Mouse (Mus musculus) adrenal gland (tissue): Measurements from ENCODE around the gene Fnd3c2.
"Not testable (repeated sequence)": the region's sequence is repeated elsewhere in the genome, so short reads cannot be mapped to it uniquely, and the experiment has no call there.

ENCODE experiments used
- intact Hi-C: fragments of 180-260 bp; cut with DNase I; formaldehyde crosslinking; loops from one replicate; pipeline ENCODE4 v1.15.1; 2025
- long read RNA-seq, 2 experiments: library from polyadenylated mRNA; unstranded; transcript quantifications; one replicate each; pipeline ENCODE4 v2.0.0; 2020; ENCODE audit warnings: borderline replicate concordance in 1 of 2; ENCODE audit not compliant: insufficient replicate concordance in 1 of 2

Fnd3c2 gene
- long read RNA-seq, experiment 1, partial matches to known transcripts = 1 of 1 reads
- long read RNA-seq, experiment 1, other reads (novel, unspliced or antisense) = 0 of 1 reads
- long read RNA-seq, experiment 2 = 0 reads

DNA sequence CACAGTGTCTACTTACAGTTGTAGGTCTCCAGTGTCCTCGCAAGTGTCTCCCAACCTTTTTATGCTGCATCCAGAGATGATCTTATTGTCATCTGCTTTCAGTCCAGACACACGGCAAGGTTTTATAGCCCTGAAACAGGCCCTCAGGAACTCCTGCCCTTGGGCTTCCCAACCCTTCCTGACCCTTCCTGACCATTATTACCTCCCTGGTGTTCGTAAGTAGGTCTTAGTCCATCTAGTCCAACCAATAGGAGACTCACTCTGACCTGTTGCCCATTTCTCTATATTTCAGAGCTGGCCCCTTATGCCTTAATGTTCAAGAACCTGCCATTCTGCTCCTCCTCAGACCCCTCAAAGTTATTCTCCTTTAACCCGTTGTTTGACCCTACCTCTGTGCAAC lies at the start of gene Fnd3c2:
TSS of gene Fnd3c2 (minus strand) at position 101 of the 400 bp plus-strand sequence.
- intact Hi-C loops = no loop called here

DNA sequence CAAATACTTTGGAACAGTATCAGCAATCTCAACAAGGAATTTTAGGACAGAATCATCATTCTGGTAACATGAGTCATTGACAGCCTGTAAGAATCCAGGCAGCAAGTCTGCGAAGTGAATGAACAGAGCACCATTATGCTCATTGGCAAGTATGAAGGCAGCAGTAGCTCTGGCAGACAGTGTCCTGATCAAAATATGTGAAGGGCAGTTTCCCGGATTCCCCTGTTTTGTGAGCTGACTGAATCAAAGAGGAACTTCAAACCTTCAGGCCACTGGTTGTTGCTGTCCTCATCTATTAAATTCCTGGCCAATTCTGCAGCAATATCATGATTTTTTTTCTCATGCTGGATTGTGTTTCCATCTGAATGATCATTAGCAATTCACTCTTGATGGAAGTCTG lies 29.3 kb upstream of the Fnd3c2 start:
- intact Hi-C loops = no loop called here

DNA sequence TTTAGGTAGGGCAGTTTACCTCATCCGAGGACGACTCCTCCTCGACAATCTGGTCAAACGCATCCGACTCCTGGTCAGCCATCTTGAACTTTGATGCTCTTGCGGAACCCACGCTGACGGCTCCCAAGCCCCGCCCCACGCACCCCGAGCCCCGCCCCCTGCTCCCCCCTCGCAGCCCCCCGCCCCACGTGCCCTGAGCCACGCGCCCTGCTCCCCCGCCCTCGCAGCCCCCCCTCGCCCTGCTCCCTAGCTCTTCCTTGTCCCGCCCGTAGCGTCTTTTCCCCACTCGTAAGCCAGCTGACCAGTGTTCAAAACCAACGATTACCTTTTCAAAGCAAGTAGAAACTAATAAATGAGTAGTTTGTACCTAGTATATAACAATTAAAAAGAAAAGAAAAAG lies 34.1 kb downstream of the Fnd3c2 start, which contains the start of gene Taf9b:
TSS of gene Taf9b (minus strand) at position 101 of the 400 bp plus-strand sequence.
- intact Hi-C loops = no loop called here

DNA sequence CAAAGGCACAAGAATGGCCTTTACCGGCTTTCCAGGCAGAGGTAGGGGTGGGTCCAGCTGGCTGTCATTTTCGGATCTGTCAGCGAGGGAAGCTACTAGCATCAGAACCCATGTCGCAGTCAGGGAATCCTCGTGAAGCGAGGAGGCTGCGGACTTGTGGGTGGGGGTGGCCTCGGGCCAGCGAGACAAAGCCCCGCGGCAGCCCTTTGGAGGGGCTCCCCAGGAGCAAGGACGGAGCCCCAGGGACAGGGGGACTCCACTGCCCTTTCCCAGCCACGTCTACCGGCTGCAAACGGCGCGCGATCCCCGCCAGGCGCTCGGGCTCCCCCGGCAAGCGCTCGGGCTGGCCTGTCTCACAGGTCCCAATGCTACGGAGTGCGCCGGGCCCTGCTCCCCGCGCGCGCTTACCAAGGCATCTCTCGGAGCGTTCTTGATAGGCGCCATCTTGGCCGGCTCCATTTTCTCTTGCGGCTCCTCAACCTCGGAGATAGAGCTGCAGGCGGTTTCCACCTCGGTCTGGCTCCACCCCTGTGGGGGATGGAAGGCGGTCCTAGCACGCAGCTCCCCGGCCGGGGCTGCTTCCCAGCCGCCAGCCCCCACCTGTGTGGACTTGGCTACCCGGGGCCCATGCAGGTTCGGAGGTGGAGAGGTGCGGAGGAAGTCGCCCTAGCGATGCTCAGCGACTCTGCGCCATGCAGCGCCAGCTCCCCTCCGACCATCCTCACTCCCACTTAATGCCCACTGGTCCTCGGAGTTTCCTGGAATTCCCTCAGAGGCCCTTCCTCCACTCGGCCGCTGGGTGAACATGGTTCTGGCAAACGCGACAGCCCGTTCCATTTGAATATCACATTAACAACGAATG lies 35.8 kb downstream of the Fnd3c2 start:
- intact Hi-C loops = no loop called here

DNA sequence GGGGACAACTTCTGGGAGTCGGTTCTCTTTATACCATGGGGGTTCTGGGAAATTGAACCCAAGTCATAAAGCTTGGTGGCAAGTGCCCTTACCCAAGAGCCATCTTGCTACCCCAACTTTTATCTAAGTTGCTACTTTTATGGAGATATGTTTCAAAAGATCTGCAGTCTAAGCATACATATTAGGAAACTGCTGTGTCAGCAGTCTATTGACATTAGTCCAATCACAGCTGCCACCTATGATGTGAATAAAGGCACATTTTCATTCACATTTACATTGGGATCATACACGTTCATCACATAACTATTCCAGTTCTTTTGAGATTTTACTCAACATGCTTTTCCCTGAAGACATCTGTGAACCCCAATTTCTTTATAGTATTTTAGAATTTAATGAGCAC lies 46.1 kb downstream of the Fnd3c2 start:
- intact Hi-C loops = no loop called here

DNA sequence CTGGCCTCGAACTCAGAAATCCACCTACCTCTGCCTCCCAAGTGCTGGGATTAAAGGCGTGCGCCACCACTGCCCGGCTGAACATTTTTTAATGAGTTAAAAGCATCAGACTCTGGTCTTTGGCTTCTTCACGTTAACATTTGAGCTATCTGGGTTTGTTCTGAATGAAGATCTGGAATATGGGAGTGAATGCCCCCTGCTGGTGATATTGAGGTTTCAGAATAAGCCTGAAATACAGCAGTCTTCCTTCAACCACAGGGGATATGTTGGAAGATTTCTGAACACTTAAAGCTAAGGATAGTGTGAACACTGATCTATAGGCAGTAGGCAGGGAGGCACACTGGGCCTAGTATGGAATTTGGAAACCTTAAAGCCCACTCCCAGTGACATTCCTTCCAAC lies 56.3 kb downstream of the Fnd3c2 start:
- intact Hi-C loops = no loop called here

DNA sequence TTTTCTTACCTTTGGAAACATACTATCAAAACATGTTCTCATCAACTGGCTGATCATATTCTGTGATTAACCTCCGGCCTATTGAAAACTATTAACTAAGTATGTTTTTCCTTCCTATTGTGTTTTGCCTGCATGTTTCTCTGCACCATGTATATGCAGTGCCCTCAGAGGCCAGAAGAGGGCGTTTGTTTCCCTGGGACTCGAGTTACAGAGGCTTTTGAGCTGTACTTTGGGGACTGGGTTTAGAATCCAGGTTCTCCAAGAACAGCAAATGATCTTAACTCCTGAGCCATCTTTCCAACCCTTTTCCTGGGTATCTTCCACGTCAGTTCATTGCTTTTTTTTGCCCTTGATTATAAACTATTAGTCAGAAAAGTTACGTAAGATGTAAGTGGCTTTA lies 57.9 kb downstream of the Fnd3c2 start:
- intact Hi-C loops = no loop called here

DNA sequence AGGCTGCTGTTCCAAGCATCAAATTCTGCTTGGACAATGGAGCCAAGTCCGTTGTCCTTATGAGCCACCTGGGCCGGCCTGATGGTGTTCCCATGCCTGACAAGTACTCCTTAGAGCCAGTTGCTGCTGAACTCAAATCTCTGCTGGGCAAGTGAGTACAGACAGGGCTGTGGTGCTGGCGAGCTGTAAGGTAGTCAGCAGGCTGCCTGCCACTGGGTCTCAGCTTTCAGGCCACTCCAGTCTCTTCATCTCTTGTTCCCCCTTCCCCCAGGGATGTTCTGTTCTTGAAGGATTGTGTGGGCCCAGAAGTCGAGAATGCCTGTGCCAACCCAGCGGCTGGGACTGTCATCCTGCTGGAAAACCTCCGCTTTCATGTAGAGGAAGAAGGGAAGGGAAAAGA lies 60.8 kb downstream of the Fnd3c2 start:
- intact Hi-C loops = not testable (repeated sequence)

DNA sequence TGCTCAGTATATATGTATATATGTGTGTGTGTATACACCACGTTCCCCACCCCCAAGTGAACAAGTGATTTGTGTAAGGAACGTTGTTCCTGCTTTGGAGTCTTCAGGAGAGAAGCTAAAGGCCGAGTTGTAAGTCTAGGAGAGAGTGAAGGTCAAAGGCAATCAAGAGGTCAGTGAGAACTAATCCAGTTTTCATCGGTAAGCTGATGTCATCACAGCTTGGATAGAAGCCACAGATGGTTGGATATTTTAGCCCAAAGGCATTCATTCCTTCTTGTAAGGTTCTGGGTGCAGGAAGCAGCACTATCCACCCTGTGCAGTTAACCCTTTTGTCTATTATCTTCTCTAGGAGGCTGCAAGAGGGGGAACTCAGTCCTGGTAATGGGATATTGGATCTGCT lies 65.1 kb downstream of the Fnd3c2 start:
- intact Hi-C loops = no loop called here

DNA sequence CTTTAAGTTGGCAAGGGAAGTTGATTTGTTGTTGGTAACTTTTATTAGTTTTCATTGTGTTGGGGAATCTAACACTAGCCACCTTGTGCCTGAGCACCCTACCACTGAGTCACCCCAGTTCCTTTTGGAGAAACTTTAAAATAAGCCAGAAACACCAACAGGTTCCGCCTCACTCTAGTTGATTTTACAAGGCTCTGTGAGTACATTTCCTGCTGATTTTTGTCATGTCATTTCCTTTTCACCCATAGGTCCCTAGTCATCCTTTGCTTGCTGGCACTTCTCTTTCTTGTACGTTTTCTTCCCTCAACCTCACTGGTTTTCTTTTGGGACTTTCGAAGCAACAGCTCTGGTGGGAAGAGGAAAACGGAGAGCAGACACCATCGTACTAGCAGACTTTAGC lies 65.8 kb downstream of the Fnd3c2 start:
- intact Hi-C loops = no loop called here

DNA sequence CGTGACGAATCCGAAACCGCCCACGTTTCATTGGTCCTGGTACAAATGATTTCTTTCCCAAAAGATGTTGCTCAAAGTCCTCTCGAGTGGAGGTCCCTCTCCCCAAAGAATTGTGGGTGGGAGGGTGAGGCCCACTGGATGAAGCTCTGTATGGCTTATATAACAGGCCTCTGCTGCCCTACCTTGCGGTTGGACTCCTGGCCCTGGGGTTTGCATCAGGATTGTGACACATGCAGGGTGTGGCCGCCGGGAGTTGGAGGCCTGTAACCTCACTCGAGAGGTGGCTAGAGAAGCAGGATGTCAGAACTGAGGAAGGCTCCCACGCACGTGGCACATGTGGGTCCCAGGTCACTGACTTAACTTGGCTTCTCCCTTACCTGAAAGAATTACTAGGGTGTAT lies 67.4 kb downstream of the Fnd3c2 start:
- intact Hi-C loops = no loop called here

DNA sequence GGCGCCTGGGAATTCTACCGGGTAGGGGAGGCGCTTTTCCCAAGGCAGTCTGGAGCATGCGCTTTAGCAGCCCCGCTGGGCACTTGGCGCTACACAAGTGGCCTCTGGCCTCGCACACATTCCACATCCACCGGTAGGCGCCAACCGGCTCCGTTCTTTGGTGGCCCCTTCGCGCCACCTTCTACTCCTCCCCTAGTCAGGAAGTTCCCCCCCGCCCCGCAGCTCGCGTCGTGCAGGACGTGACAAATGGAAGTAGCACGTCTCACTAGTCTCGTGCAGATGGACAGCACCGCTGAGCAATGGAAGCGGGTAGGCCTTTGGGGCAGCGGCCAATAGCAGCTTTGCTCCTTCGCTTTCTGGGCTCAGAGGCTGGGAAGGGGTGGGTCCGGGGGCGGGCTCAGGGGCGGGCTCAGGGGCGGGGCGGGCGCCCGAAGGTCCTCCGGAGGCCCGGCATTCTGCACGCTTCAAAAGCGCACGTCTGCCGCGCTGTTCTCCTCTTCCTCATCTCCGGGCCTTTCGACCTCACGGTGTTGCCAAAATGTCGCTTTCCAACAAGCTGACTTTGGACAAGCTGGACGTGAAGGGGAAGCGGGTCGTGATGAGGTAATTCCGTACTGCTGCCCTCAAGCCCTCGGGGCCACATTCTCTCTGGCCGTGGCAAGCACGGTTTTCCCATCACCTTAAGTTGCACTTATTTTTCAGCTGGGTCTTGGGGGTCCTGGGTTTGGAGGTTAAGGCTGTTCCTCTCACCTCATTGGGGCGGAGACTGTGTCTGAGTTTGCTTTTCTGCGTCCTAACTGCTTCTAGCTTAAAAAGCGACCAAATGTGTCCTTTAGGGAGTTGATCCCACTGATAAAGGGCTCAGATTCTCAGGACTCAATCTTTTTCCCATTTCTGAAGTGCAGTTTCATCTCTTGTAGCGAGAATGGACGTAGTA lies 68.2 kb downstream of the Fnd3c2 start, which contains the start of gene Pgk1:
TSS of gene Pgk1 (plus strand) at position 388 of the 937 bp plus-strand sequence.
- intact Hi-C loops = no loop called here

DNA sequence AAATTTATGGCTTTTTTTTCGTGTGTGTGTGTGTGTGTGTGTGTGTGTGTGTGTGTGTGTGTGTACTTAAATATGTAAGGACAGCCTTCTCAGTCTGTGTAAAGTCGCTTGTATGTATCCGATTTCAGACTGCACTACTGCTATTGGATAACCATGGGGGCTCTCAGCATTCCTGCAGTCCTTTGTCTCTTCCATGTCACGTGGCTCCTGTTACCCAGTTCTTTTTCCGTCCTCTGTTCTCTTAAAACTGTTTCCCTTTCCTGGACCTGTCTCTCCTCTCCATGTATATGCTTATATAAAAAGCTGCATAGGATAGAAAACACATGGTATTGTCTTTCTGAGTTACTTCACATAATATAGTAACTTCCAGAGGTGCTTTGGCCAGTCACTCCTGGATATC lies 69.5 kb downstream of the Fnd3c2 start:
- intact Hi-C loops = no loop called here
